Comparison of ENCODE assay signal across 17 mouse cellular contexts in the genomic region with DNA sequence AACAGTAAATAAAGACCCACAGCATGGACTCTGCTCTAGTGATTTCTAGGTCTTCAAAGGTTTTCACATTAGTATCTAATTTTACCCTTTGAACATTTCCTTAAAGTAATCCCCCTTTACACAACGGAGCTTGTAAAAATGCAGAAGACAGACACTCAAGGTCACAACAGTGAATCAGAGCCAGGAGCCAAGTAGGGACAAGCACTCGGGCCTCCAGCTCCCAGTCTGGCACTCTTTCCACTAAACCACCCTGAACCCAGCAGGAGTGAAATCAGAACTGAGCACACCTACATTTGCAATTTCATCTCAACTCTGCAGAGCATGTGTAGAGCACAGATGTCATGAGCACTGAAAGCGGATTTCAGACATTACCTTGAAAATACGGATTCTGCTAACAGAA.
DNase-seq lines count a peak whose midpoint lies in the region; ATAC-seq lines count a peak whose summit lies in the region.
"Had no signal": no experiment of that assay in that cellular context is flagged by ENCODE, and none has a peak within 500 bp of the region (broad histone marks: within the 10 kb centered on the region; RNA-seq: fewer than 3 reads in every experiment).

No protein-coding gene starts in this region.

- WGBS in heart, embryonic 10.5 days = 86% methylated on average over 4 of the region's 4 CpGs
- 76% methylated on average over 4 of the region's 4 CpGs for WGBS in heart, embryonic 13.5 days

- peaks cover 74% of the 10 kb centered on the region for H3K36me3 ChIP-seq in heart, embryonic 10.5 days
- H3K36me3 ChIP-seq in heart, embryonic 13.5 days = peaks cover 70% of the 10 kb centered on the region

- H3K4me3 ChIP-seq in heart, embryonic 10.5 days = no peak overlapping the region
- no peak overlapping the region for H3K4me3 ChIP-seq in heart, embryonic 13.5 days
- H3K4me3 ChIP-seq: forebrain, embryonic 10.5 days; midbrain, embryonic 13.5 days; myocyte had no signal

- DNase-seq in cerebellum, adult 9-11 months = peak; percentile 43
- no peak for DNase-seq in cerebellum, adult 8-10 months
- peak; percentile 16 to 29 for DNase-seq in heart, adult 9 months (ENCODE audit: low spot score in 2 of 2)
- no peak for DNase-seq in heart, embryonic 10.5 days (ENCODE audit: low spot score)
- DNase-seq in frontal cortex, adult 2 months (ENCODE audit: extremely low spot score in 1 of 2, low spot score in 1 of 2) = no peak
- DNase-seq: B cell, adult 2 months; kidney, adult 8-10 months; kidney, postnatal 36 days; lung, adult 2 months; thymus, postnatal 36 days had no signal

- no peaks in the 10 kb centered on the region for H3K27me3 ChIP-seq in heart, embryonic 10.5 days (ENCODE audit: insufficient read depth, poor library complexity, severe bottlenecking)
- no peaks in the 10 kb centered on the region for H3K27me3 ChIP-seq in heart, embryonic 13.5 days (replicated peaks)
- H3K27me3 ChIP-seq: midbrain, embryonic 13.5 days had no signal

- no peak overlapping the region for H3K4me2 ChIP-seq in heart, embryonic 13.5 days
- H3K4me2 ChIP-seq: midbrain, embryonic 13.5 days had no signal

- H3K9ac ChIP-seq in heart, embryonic 13.5 days = no peak overlapping the region
- H3K9ac ChIP-seq: midbrain, embryonic 13.5 days had no signal

- H3K27ac ChIP-seq in heart, embryonic 10.5 days = no peak overlapping the region
- H3K27ac ChIP-seq in heart, embryonic 13.5 days (replicated peaks) = peak overlapping the region; percentile 86
- H3K27ac ChIP-seq: forebrain, embryonic 10.5 days; macrophage; midbrain, embryonic 13.5 days; stomach, postnatal 0 days had no signal

- no peaks in the 10 kb centered on the region for H3K9me3 ChIP-seq in heart, embryonic 10.5 days
- no peaks in the 10 kb centered on the region for H3K9me3 ChIP-seq in heart, embryonic 13.5 days
- H3K9me3 ChIP-seq: forebrain, embryonic 10.5 days; midbrain, embryonic 13.5 days had no signal

- no peak for ATAC-seq in heart, embryonic 13.5 days (ENCODE audit: extremely low read depth, insufficient number of reproducible peaks, low FRiP score, low TSS enrichment)
- ATAC-seq in activated CD4-positive, CD25-positive, alpha-beta regulatory T cell, adult 4 months = no peak
- ATAC-seq: midbrain, embryonic 13.5 days had no signal

- H3K4me1 ChIP-seq in heart, embryonic 10.5 days = no peaks in the 10 kb centered on the region; the same call in 1 of the 2 replicates
- H3K4me1 ChIP-seq in heart, embryonic 13.5 days = peaks cover 36% of the 10 kb centered on the region
- H3K4me1 ChIP-seq: forebrain, embryonic 10.5 days; midbrain, embryonic 13.5 days had no signal

Comparison
In these comparisons a context has a peak if more than half of its experiments do, and no peak if none do; other contexts are left out.
1. DNase-seq: peak in cerebellum, adult 9-11 months (single experiment) and heart, adult 9 months (2 of 2); none in cerebellum, adult 8-10 months (single experiment), heart, embryonic 10.5 days (single experiment) and frontal cortex, adult 2 months (0 of 2).